Mouse (Mus musculus): ENCODE results near the gene Dock1. TPM values are rescaled to one million over a fixed set of nuclear protein-coding genes. Genes with fewer than 3 reads are reported as not detected.
A peak's percentile ranks its signal among the peaks of the same experiment; 100 is the strongest.

Dock1 gene
- polyA plus RNA-seq, 1 experiment = 59.7 TPM

- H3K4me3 ChIP-seq (ENCODE audit: insufficient read depth, low read length) = no peak overlapping the region
- peaks cover 23% of the 10 kb centered on the region for H3K4me1 ChIP-seq (ENCODE audit: control insufficient read depth, insufficient read depth, low read length)
- no peak for TF ChIP-seq POLR2A (IDR thresholded peaks at IDR 0.05; ENCODE audit: low read depth, low read length)
- no peak for TF ChIP-seq CTCF (IDR thresholded peaks at IDR 0.05; ENCODE audit: borderline replicate concordance, insufficient read depth, low read length)
- peak overlapping the region; percentile 87 for H3K27ac ChIP-seq (ENCODE audit: insufficient read depth, low read length)
These were observed 102.6 kb downstream of the Dock1 start for GRCm38 (mm10) chr7:134772867-134773590.

DNA sequence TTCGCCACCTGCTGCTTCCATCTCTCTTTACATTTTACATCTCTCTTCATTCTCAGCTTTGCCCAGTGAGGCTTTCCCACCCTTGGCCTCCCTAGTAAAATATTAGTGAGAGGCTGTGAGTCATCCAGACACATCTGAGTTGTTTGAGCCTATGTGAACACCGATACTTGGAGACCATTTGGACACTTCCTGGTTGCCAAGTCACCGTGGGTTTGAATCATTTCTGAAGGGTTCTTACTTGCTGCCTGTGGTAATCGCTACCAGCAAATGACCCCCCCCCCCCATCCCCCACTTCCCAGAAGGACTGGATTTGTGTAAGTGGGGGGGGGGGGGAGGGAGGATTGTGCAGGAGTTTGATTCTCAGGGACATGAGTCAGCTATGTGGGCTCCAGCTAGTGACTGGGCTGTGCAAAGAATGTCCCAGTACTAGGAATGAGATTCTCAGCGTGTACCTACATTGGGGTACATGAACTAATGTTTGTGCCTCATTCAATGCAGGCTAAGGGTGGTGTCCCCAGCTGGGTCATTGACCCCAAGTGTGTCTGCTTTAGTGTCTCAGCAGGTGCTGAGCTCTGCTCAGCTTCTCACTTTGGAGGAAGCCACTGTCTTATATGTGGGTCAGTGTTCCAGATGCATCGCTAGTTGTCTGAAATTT lies 103.4 kb downstream of the Dock1 start:
- Histone ChIP-seq H3K4me1 (ENCODE audit: control insufficient read depth, insufficient read depth, low read length) (peaks cover 23% of the 10 kb centered on the region), H3K4me3 (ENCODE audit: insufficient read depth, low read length) (no peak overlapping the region), H3K27ac (ENCODE audit: insufficient read depth, low read length) (peak overlapping the region; percentile 87)
- TF ChIP-seq POLR2A (IDR thresholded peaks at IDR 0.05; ENCODE audit: low read depth, low read length) (no peak), CTCF (IDR thresholded peaks at IDR 0.05; ENCODE audit: borderline replicate concordance, insufficient read depth, low read length) (no peak)

- peak overlapping the region; percentile 87 for H3K27ac ChIP-seq (ENCODE audit: insufficient read depth, low read length)
- H3K4me3 ChIP-seq (ENCODE audit: insufficient read depth, low read length) = no peak overlapping the region
- H3K4me1 ChIP-seq (ENCODE audit: control insufficient read depth, insufficient read depth, low read length) = peaks cover 23% of the 10 kb centered on the region
- TF ChIP-seq POLR2A (IDR thresholded peaks at IDR 0.05; ENCODE audit: low read depth, low read length) (no peak), CTCF (IDR thresholded peaks at IDR 0.05; ENCODE audit: borderline replicate concordance, insufficient read depth, low read length) (no peak)
These were observed 104.2 kb downstream of the Dock1 start for GRCm38 (mm10) chr7:134774468-134775162.

- H3K4me3 ChIP-seq (ENCODE audit: insufficient read depth, low read length) = no peak overlapping the region
- no peak for TF ChIP-seq POLR2A (IDR thresholded peaks at IDR 0.05; ENCODE audit: low read depth, low read length)
- no peak for TF ChIP-seq CTCF (IDR thresholded peaks at IDR 0.05; ENCODE audit: borderline replicate concordance, insufficient read depth, low read length)
- H3K27ac ChIP-seq (ENCODE audit: insufficient read depth, low read length) = peak overlapping the region; percentile 2; the same call in 1 of the 2 replicates
- peaks cover 23% of the 10 kb centered on the region for H3K4me1 ChIP-seq (ENCODE audit: control insufficient read depth, insufficient read depth, low read length)
These were observed 105.2 kb downstream of the Dock1 start for GRCm38 (mm10) chr7:134775671-134776070.

- Histone ChIP-seq H3K4me1 (ENCODE audit: control insufficient read depth, insufficient read depth, low read length) (peaks cover 23% of the 10 kb centered on the region), H3K4me3 (ENCODE audit: insufficient read depth, low read length) (no peak overlapping the region), H3K27ac (ENCODE audit: insufficient read depth, low read length) (no peak overlapping the region)
- TF ChIP-seq CTCF (IDR thresholded peaks at IDR 0.05; ENCODE audit: borderline replicate concordance, insufficient read depth, low read length) (no peak), POLR2A (IDR thresholded peaks at IDR 0.05; ENCODE audit: low read depth, low read length) (no peak)
These were observed 105.9 kb downstream of the Dock1 start for GRCm38 (mm10) chr7:134776306-134776705.

DNA sequence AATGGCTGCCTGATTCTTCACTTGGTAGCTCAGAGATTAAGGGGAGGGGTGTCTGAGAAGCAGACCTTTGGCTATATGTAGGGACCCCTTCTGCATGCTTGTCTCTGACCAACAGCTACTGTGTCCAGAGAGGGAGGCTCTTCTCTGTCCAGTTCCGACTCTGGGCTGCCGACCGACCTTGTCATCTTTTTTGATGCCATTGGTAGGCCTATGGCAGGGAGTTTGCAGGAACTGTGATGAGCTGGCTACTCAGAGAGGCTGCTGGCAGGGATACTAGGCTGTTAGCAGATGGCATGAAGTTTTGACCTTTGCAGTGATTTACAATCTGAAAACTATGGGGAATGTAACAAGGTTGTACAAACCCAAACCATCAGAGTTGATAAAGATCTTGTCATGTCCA lies 109.3 kb downstream of the Dock1 start:
- TF ChIP-seq POLR2A (IDR thresholded peaks at IDR 0.05; ENCODE audit: low read depth, low read length) (no peak), CTCF (IDR thresholded peaks at IDR 0.05; ENCODE audit: borderline replicate concordance, insufficient read depth, low read length) (no peak)
- Histone ChIP-seq H3K4me1 (ENCODE audit: control insufficient read depth, insufficient read depth, low read length) (peaks cover 8% of the 10 kb centered on the region; the same call in 1 of the 2 replicates), H3K27ac (ENCODE audit: insufficient read depth, low read length) (no peak overlapping the region), H3K4me3 (ENCODE audit: insufficient read depth, low read length) (no peak overlapping the region)

GRCm38 (mm10) chr7:134787110-134787509 lies 116.7 kb downstream of the Dock1 start:
- Histone ChIP-seq H3K4me1 (ENCODE audit: control insufficient read depth, insufficient read depth, low read length) (peaks cover 3% of the 10 kb centered on the region; the same call in 1 of the 2 replicates), H3K27ac (ENCODE audit: insufficient read depth, low read length) (no peak overlapping the region), H3K4me3 (ENCODE audit: insufficient read depth, low read length) (no peak overlapping the region)
- TF ChIP-seq POLR2A (IDR thresholded peaks at IDR 0.05; ENCODE audit: low read depth, low read length) = no peak

- Histone ChIP-seq H3K4me1 (ENCODE audit: control insufficient read depth, insufficient read depth, low read length) (peaks cover 5% of the 10 kb centered on the region; the same call in 1 of the 2 replicates), H3K4me3 (ENCODE audit: insufficient read depth, low read length) (no peak overlapping the region), H3K27ac (ENCODE audit: insufficient read depth, low read length) (no peak overlapping the region)
- TF ChIP-seq CTCF (IDR thresholded peaks at IDR 0.05; ENCODE audit: borderline replicate concordance, insufficient read depth, low read length) (no peak), POLR2A (IDR thresholded peaks at IDR 0.05; ENCODE audit: low read depth, low read length) (no peak)
These were observed 124.4 kb downstream of the Dock1 start for GRCm38 (mm10) chr7:134794889-134795288.

DNA sequence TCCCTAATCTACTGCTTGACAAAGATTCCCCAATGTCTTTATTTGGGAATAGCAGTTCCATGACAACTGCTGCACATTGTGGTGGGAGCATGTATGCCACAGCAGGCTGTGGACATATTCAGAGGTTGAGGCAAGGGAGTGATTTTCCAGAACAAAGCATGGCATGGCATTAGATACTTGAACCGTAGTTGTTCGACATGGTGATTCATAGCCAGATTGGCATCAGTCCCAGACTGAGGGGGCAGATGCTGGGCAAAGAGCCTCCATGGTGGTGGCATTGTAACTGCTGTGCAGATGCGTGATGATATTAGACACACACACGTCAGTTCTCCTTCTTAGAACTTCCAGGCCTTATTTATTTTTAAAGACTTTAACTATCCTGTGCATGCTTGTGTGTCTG lies 129.6 kb downstream of the Dock1 start:
- peaks cover 8% of the 10 kb centered on the region; the same call in 1 of the 2 replicates for H3K4me1 ChIP-seq (ENCODE audit: control insufficient read depth, insufficient read depth, low read length)
- no peak for TF ChIP-seq POLR2A (IDR thresholded peaks at IDR 0.05; ENCODE audit: low read depth, low read length)
- no peak for TF ChIP-seq CTCF (IDR thresholded peaks at IDR 0.05; ENCODE audit: borderline replicate concordance, insufficient read depth, low read length)
- no peak overlapping the region for H3K27ac ChIP-seq (ENCODE audit: insufficient read depth, low read length)
- no peak overlapping the region for H3K4me3 ChIP-seq (ENCODE audit: insufficient read depth, low read length)

All from embryonic fibroblast, embryonic 13.5 days (primary cell).